Mouse (Mus musculus) activated CD4-positive, CD25-positive, alpha-beta regulatory T cell, adult 4 months (primary cell): ENCODE measurements around the gene Ubac2. TPM values are rescaled to one million over a fixed set of nuclear protein-coding genes. Genes with fewer than 3 reads are reported as not detected.

Experiments
- ATAC-seq: one replicate; pipeline ENCODE4 v1.8.0; 2017
- polyA plus RNA-seq, 2 experiments: library from polyadenylated mRNA; unstranded; fragments of 100-300 nt; shearing (Covaris generic); gene quantifications; one replicate each; pipeline ENCODE4 v1.2.1; 2017

Gene Ubac2
- polyA plus RNA-seq, 2 experiments from 2014 or later, result 62.5 to 75.1 TPM

DNA sequence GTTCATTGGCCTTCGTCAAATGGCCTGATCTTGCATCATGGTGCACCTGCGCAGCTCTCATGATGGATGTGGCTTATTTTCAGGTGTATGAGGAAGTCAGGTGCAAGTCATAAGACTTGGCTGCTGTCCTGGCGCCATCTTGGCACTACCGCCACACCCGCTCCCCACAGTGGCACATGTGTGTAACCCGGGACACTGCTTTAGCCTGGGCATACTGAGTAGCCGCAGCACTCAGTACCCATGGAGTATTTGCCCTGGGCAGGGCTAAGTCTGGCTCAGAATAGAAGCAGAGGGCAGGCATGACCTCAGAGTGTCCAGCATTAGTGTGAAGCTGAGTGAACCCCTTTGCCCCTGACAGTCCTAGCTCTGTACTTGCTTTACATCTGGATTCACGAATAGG, 49.0 kb downstream of the Ubac2 start:
- ATAC-seq, result no peak

DNA sequence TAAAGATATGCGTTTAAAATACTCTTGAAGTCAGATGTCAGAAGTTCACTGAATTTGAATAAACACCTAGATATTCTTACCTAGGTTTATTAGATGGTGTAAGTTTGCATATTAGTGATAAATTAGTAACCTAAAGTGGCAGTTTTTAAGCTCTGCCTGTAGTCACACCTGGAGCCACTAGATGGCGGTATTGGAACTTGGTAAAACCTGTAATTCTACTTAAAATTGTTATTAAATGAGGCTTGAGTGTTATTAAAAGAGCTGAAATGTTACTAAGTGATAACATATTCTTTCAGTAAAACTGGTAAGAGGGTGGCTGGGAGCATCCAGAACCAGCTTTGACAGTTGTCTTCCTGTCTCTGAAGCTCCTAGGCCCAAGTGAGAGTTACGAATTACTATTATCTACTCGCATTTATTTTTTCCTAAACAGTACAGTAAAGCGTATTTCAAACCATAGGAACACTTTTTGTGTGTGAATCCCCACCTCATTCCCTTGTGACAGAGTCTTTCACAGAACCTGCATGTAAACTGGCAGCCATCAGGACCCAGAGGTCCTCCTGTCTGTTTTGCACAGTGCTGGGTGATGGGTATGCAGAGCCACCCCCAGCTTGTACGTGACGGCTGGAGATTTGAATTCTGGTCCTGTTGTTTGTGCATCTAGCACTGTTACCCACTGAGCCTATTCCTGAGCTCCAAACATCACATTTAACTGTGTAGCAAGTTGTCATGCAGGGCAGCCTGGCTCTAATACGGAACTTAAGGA, 50.1 kb downstream of the Ubac2 start:
- peak; percentile 22 for ATAC-seq

DNA sequence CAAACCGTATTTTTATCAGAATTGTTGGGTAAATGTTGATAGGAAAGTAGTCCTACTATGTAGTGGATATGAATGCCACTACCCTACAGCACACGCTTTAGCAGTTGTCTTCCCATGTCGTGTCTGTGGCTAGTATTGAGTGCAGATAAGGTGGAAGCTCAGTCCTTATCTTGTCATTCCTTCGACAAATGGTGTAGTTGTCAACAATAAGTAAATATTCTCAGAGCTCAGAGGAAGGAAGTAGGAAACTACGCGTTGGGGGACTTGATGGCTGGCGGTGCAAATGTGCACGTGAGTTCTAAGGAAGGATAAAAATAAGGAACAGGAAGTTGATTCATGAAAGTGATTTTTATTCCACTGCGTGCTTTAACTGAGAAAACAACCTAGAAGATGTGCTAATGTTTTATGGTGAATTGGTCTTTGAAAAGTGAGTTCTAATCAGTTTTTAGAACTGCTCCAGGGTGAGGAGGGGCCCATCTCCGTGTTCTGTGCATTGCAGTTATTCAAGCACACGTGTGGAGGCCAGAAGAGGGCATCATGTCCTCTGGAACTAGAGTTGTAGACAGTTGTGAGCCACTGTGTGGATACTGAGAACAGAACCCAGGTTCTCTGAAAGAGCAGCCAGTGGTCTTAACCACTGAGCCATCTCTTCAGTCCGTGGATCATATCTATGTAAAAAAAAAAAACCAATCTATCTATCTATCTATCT, 51.0 kb downstream of the Ubac2 start:
- peak; percentile 52 for ATAC-seq

DNA sequence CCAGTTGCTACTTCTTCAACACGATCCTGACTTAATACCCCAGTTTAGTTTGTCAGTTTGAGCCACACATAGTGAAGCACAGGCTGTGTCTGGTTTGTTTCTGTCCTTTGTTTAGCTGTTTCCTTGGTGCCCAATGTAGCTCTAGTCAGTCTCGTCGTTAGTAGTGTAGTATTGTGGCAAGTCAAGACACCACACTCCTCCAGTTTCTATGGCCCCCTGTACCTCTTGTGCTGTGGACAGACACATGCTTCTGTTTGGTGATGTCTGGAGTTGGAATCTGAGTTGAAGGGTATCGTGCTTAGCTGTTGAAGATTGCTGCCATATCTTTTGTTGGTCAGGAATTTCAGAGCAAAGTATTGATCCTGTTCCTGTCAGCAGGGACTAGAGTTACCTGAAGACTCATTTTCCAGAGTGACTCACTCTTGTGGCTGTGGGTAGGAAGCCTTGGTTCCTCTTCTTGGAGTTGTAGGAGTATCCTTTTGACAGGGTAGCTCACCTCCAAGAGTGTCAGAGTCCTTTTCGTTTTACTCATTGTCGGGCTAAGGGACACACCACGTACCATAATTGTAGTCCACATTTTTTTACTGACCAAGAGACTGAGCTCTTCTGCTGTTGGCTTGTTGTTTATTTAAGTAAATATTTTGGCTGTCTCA, 52.4 kb downstream of the Ubac2 start:
- ATAC-seq, result peak; percentile 45

DNA sequence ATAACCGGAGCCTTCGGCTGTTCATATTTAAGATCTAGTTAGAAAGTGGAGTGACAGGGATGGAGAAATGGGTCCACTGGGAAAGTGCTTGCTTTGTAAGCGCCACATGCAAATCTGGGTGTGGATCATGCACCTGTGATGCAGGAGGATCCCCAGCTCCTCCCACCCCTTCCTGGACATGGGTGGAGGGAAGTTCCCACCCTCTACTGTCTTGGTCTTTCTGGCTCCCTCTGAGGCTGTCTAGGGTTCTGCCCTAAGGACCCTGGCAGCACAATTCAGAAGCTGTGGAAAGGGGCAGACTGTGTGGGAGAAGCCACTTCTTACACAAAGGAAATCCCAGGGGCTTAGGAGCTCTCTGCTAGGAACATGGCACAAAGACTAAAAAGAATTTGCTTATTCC, 53.2 kb downstream of the Ubac2 start:
- ATAC-seq, result peak; percentile 37

DNA sequence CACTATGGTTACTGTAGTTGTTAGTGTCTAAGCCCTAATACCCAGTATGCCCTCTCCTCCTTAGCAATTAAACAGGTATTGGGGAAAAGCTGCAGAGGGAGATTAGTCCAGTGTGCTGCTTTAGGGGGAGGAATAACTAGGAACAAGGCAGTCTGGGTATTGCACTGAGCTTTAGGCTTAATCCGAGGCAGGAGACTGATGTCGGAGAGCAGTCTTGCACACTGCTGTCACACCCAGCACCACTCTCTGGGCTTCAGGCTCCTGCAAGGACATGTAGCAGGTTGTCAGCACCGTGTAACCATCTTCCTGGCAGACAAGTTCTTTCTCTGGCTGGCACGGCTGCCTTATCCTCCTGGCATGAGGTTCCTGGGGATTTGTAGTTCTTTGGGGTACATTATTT, 53.8 kb downstream of the Ubac2 start:
- ATAC-seq, result no peak

DNA sequence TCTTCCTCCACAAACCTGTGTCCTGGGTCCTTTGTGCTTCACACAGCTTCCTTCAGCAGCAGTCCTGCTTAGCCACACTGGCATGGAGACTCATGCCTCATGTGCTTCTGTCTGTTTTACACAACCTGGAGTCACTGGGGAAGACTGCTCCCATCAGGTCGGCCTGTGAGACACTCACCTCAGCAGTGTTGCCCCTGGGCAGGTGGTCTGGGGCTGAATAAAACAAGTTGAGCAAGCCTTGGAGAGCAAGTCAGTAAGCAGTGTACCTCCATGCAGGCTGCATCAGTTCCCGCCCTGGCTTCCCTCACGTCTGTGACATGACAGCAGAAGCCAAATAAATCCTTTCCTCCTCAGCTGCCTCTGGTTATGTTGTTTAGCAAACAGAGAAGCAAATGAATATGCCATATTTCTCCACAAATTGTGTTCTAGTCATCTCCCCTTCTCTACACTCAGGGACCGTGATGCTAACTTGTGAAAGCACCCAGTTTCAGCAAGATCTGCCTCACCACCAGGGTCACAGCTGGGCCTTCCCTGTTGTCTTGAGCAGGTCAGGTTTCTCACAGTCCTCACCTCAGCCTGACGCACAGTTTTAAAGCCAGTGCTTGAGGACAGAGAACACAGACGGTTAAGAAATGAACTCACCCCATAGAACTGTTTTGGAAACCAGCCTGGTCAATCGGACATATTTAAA, 55.6 kb downstream of the Ubac2 start:
- ATAC-seq, result no peak

DNA sequence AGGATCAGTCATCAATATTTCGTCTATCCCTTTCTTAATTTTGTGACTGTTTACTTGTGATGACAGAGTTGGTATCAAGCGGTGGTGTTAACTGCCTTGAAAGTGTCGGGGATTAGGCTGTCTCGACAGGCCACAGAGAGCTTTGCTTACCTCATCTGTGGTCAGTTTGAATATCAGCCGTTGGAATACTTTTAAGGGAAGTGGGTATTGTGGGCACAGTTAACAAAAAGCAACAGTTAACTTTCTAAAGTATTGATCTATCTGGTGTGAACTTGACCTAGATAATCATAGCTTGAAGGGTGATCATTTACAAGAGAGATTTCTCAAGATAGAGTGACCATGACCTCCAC, 56.2 kb downstream of the Ubac2 start:
- ATAC-seq, result no peak

DNA sequence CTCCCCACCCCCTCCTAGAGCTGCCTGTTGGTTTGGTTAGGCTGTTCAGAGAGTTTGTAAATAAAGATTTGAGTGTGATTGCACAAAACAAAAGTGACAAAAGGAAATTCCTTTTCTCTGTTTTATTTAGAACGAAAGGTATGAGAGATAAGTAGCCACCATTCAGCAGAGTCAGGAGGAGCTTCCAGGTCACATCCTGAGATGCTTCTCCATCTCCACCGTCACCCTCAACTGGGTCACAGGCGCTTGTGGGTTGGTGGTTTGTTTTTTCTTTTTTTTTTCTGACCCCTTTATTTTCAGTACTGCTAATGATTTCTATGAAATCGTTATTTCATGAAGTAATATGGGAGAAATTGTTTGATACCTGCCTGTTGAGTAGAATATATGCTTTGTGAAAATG, 57.9 kb downstream of the Ubac2 start:
- ATAC-seq, result no peak

DNA sequence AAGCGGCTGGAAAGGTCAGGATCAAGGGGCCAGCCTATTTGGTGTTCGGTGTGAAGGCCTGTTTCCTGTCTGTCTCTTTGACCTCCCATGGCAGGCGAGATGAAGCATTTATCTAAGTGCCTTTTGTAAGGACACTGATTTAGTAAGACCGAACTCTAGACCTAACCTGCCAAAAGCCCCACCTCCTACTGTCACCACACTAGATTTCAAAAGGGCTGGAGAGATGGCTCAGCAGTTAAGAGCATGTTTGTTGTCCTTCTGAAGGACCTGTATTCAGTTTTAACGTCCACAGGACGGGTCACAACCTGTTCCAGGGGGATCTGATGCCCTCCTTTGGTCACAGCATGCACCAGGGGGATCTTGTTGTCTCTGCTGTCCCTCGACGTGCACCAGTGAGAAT, 58.4 kb downstream of the Ubac2 start:
- no peak for ATAC-seq

DNA sequence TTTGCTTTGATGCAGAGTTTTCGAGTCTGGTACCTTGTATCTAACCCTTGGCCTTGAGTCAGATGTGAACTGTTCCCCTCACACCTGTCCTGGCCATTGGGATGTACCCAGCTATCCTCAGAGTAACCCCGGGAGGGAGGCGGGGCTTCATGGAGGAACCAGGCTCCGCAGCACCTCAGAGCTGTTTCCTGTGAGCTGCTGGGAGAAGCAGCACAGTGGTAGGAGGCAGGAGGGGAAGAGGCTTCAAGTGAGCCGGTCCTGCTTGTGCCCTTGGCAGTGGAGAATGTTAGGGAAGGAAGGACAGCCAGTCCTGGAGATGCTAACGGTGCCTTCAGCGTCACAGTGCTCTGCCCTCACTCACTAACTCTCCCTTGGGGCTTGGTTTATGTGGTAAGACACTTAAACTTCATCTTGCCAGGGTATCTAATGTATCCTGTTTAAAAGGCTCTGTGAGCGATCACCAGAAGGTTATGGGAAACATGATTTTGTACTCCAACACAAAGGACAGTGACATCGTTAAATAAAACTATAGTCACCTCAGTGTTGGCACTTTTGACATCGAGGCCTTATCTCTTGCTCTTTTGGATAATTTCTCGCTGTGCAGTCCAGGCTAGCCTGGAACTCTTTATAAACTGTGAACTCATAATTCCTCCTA, 59.3 kb downstream of the Ubac2 start:
- peak; percentile 24 for ATAC-seq

DNA sequence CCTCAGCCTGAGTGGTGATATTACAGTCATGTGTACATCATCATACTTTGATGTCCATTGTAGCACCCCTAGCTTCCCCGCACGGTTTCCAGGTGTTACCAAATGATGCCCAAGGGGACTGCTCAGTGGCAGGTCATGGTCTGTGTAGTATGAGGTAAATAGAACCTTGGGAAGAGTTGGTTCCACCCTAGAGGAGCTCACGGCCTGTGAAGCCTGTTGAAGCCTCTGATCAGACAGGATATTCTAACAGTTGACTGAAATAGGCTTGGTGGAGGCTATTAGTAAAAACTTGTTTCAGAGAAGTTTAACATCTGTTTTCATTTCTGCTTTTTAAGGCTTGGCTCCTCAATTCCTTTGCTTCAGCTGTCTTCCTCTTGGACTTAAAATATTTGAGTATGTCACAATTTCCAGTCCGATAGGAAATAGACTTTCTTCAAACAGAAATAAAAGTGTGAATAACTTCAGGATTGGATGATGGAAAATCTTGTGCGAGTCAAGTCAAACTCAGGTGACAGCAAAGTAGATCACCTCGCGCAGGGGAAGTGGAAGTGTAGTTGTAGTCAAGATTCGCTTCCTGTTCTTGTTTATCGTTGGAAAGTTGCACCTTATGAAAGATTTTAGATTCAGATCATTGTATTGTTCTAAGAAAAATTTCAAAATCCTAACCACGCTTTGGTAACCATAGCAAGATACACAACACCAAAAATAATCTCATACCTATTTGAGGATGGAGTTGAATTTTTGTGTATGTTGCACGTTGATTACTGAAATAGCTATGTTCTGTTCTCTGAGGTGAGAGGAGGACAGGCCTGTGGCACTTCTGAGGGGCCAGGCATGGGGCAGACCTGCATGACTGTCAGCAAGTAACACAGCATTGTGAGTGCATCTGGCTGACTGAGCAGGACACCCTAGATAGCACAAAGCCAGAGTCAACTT, 60.1 kb downstream of the Ubac2 start:
- peak; percentile 77 for ATAC-seq

DNA sequence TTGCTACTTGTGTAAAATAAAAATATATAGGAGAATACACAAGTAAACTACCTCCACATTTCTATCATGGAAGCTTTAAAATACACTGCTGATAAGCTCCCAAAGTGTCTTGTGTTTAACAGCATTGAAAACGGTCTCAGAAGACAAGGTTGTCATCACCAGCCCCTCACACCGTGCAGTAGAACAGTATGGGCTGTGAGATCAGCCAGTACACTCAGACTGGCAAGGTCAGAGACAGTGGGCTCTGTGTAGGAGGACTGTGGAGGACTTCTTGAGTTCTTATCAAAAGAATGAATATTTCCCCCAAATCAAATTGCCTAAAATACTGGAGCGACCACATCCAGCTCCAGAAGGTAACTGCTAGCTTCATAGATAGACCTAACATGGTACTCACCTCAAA, 61.2 kb downstream of the Ubac2 start:
- ATAC-seq, result no peak

DNA sequence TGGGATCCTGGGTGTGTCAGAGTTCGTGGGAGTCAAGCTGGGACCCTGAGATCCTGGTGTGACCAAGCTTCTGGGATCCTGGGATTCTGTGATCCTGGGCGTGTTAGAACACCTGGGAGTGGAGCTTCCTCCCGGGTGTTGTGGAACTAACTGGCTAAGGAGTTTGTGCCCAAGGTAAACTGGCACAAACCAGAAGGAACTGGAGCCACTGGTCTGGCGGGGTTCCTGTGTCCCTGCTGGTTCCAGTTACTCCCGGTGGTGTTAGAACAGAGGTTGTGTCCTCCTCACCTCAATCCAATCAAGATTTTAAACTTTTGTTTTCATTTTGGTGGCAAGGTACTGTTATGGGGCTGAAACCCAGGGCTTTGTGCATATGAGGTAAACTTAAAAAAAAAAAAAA, 67.7 kb downstream of the Ubac2 start:
- no peak for ATAC-seq

DNA sequence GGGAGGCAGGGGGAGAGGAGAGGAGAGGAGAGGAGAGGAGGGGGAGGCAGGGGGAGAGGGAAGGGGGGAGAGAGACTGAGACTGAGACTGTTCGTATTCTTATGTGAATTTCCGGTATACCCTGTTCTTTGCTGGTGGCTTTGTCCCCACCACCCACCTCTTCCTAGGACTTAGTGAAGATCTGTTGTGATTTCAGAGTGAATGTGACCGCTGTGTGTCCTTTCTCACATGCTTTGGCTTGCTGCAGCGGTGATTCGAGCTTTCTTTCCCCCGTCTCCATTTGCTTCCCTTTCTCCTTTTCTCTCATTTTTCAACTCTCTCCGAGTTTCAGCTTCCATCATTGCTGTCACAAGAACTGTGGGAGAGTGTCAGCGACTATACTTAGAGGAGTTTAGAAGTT, 68.3 kb downstream of the Ubac2 start:
- peak; percentile 63 for ATAC-seq

DNA sequence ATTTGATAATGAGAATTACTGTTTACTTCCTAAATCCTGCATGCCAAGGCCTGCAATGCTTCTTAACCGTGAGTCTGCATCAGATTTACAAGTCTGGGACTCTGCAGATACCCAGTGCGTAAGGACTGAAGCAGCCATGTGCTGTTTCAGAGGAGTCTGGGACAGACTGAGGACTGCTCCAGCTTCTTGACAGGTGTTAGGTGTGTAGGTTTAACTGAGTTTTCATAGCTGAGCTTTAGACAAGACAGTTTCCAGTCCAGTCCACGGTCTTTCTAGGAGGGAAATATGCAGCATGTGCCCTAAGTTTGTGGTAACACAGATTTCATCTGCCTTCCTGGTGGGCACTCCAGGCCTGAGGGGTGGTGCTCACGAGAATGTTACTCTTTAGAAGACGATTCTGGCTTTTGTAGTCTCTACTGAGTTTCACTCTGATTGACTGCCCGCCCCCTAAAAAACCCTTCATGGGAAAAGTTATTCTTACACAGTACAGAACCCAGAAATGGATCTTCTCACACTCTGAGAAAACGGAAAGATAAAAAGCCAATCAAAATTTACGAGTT, 68.9 kb downstream of the Ubac2 start:
- ATAC-seq, result peak; percentile 3

DNA sequence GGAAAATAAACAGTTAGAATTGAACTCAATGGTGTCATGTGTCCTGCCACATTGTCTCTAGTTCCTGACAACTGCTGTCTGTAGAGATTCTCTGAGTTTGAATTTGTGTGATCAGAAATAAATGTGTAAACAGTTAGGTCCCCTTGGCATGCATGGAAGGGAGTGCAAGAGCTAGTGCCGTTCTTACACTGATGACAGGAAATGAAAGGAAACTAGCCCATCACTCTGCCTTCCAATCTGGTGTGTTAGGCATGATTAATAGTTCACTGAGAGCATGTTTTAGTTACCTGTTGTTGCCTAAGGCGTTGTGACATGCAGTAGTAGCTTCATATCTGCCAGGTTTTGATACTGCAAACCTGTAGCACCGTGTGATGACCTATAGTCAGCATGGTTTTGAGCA, 69.5 kb downstream of the Ubac2 start:
- peak; percentile 26 for ATAC-seq

DNA sequence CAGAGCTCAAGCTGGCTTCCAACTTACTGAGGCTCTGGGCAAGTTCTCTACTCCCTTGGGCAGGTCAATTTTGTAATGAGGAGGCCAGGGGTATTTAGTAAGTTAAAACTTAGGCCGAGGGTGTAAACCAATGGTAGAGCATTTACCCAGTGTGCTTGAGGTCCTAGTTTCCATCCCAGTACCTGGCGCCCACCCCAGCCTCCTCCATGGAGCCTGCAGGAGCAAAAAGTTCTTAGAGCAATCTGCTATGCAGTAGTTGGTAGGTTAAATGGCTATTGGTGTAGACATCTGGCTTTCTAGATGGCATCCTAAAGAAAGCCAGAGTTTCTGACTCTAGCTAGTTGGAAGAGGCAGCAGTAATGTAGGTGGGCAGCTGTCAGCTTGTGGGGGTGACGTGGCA, 71.0 kb downstream of the Ubac2 start:
- ATAC-seq, result no peak

DNA sequence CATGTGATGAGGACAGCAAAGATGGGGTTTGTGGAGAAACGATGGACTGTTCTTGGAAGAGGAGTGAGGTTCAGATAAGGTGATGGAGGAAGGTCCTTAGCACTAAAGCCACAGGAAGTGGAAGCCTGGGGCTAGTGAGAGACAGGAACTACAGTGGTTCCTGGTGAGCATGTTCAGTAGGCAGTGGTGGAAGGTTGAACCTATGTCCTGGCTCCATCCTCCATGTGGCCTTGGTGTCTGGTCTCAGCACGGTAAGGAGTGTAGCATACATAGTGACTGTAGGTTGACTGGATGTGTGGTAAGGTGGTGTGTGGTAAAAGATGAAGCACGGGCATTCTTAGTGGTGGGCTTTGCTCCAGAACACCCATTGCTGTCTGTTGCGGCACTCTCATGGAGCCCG, 71.5 kb downstream of the Ubac2 start:
- ATAC-seq, result no peak

DNA sequence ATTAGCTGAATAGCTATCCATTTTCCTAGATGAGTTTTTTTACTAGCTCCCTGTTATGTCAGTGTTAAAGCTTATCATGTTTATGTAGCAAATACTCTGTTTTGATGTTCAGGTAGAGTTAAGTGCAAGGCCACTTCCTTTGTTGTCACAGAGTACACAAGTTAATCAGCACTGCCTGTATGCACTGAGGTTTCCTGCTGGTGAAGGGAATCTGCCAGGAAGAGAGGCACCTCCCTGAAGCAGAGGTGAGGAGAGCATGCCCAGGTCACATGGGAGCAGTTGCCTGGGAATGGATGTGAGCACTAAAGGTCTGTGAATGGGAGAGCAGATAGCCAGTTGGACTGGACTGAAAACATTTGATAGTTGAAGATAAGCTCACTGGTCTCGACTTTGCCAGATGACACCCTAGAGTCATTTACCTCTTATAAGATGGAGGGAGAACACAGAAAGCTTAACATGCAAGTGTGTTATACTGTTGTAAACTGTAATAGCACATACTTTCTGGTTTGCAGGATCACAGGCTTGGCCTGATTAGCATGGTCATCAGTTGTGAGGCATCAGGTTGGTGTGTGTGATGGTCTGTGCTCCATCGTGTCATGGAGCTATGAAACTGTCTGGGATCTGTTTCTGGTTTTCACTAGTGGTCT, 73.1 kb downstream of the Ubac2 start:
- ATAC-seq, result peak; percentile 26

DNA sequence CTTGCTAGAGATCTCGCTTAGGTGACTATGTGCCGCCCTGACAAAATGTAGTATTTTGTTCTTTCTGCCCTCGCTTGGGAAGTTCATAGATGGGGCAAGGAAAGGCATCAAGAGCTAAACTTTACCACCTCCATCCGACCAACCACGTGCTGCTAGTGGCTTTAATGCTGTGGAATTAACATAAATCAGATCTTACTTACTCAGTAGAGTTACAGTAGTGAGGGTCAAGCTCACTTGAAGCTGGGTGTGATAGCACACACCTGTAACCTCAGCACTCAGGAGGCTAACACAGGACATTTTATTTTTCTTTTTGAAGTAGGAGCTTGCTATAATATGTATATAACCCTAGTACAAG, 73.6 kb downstream of the Ubac2 start:
- no peak for ATAC-seq
